Mouse (Mus musculus): Measurements from ENCODE around the gene D3Ertd254e. TPM values are rescaled to one million over a fixed set of nuclear protein-coding genes. Genes with fewer than 3 reads are reported as not detected.
"Not testable (repeated sequence)": the region's sequence is repeated elsewhere in the genome, so short reads cannot be mapped to it uniquely, and the experiment has no call there.

D3Ertd254e gene
- polyA plus RNA-seq (2014; fragmentation: Nextera tagmentation; extraction: Ambion mirVana) = 17.8 and 19.7 TPM in 2 replicates

DNA sequence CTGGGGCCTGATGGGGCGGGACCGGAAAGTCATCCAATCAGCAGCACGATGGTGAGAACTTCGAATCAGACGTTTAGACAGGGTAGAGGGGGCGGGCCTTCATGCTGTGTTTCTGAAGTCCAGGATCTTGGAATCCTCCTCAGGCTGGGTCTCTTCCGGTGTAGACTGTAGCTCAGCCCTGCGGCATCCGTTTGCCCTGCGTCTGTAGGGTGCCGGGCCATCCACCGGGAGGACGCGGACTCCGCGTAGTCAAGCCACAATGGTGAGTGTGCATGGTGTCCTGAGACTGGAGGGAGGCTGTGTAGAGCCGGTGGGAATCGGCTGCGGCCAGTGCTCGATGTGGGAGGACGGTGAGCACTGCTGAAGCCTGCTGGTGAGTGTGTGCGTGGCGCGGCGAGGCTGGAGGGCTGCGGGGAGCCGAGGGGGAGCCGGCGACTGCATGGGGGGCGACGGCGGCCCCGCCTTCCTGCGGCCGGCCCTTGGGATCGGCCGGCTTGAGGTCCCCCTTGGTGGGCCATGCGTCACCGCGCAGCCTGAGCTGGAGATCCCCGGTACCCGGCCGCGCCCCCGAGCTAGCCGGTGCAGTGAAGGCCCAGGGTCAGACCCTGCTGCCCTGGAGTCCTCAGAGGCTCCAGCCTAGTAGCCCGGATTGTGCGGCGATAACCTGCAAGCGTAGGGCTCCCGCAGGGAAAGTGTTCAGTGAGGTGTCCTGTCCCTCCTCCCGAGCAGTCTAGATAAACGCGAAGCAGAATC, at the start of gene D3Ertd254e:
Gene D3Ertd254e (plus strand): TSS at position 84 of the 753 bp plus-strand sequence.
- no peaks in the 10 kb centered on the region for H3K9me3 ChIP-seq (ENCODE audit: control insufficient read depth, low read length)
- peak; percentile 90 for DNase-seq (ENCODE audit: low spot score)
- H3K36me3 ChIP-seq (replicated peaks; ENCODE audit: control insufficient read depth, insufficient read depth) = no peaks in the 10 kb centered on the region
- peaks cover 20% of the 10 kb centered on the region for H3K4me1 ChIP-seq (replicated peaks; ENCODE audit: control insufficient read depth, insufficient read depth, low read length)
- WGBS = under 1% methylated on average over 54 of the region's 54 CpGs
- peak; percentile 100 for ATAC-seq (ENCODE audit: low FRiP score)
- peak within 1 kb of the TSS; percentile 86 for H3K27ac ChIP-seq
- peak within 1 kb of the TSS; percentile 80 for H3K4me3 ChIP-seq (replicated peaks; ENCODE audit: low read length)
- no peaks in the 10 kb centered on the region for H3K27me3 ChIP-seq (ENCODE audit: control insufficient read depth, insufficient read depth, low read length)
- peak within 1 kb of the TSS; percentile 60 for H3K4me2 ChIP-seq (replicated peaks)
- H3K9ac ChIP-seq = peak within 1 kb of the TSS; percentile 91

DNA sequence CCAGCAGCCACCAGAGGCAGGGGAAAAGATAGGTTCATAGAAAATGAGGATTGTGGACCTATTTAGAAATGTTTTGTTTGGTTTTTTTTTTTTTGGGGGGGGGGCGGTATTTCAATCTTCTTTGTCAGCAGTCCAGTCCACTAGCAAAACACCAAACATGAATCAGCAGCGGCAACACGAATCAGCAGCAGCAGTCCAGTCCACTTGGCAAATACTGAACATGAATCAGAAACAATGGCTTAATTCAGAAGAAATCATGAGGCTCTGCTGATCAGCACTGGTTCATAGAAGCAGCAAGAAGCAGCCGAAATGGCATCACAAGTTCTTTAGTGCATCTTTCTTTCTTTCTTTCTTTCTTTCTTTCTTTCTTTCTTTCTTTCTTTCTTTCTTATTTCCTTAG, 34.7 kb upstream of the D3Ertd254e start:
- H3K4me3 ChIP-seq (replicated peaks; ENCODE audit: low read length) = no peak overlapping the region
- no peaks in the 10 kb centered on the region for H3K36me3 ChIP-seq (replicated peaks; ENCODE audit: control insufficient read depth, insufficient read depth)
- ATAC-seq (ENCODE audit: low FRiP score) = no peak
- 73% methylated on average over 4 of the region's 4 CpGs for WGBS
- H3K9ac ChIP-seq = no peak overlapping the region
- no peaks in the 10 kb centered on the region for H3K4me1 ChIP-seq (replicated peaks; ENCODE audit: control insufficient read depth, insufficient read depth, low read length)
- no peak overlapping the region for H3K4me2 ChIP-seq (replicated peaks)
- no peak for DNase-seq (ENCODE audit: low spot score)
- no peaks in the 10 kb centered on the region for H3K27me3 ChIP-seq (ENCODE audit: control insufficient read depth, insufficient read depth, low read length)
- no peaks in the 10 kb centered on the region for H3K9me3 ChIP-seq (ENCODE audit: control insufficient read depth, low read length)
- H3K27ac ChIP-seq = no peak overlapping the region

- Histone ChIP-seq H3K4me1 (replicated peaks; ENCODE audit: control insufficient read depth, insufficient read depth, low read length) (no peaks in the 10 kb centered on the region), H3K27ac (no peak overlapping the region), H3K4me3 (replicated peaks; ENCODE audit: low read length) (no peak overlapping the region), H3K4me2 (replicated peaks) (no peak overlapping the region), H3K36me3 (replicated peaks; ENCODE audit: control insufficient read depth, insufficient read depth) (no peaks in the 10 kb centered on the region), H3K9ac (no peak overlapping the region), H3K27me3 (ENCODE audit: control insufficient read depth, insufficient read depth, low read length) (no peaks in the 10 kb centered on the region), H3K9me3 (ENCODE audit: control insufficient read depth, low read length) (peaks cover 8% of the 10 kb centered on the region; the same call in 1 of the 2 replicates)
- DNase-seq (ENCODE audit: low spot score) = no peak
- no peak for ATAC-seq (ENCODE audit: low FRiP score)
These were observed 30.9 kb upstream of the D3Ertd254e start for GRCm38 (mm10) chr3:36119684-36120548.

GRCm38 (mm10) chr3:36126176-36126575, 24.6 kb upstream of the D3Ertd254e start:
- H3K36me3 ChIP-seq (replicated peaks; ENCODE audit: control insufficient read depth, insufficient read depth) = not testable (repeated sequence)

GRCm38 (mm10) chr3:36136152-36136551, 14.7 kb upstream of the D3Ertd254e start:
- no peaks in the 10 kb centered on the region for H3K27me3 ChIP-seq (ENCODE audit: control insufficient read depth, insufficient read depth, low read length)
- no peaks in the 10 kb centered on the region for H3K9me3 ChIP-seq (ENCODE audit: control insufficient read depth, low read length)
- H3K4me3 ChIP-seq (replicated peaks; ENCODE audit: low read length) = no peak overlapping the region

More at GRCm38 (mm10) chr3:36126176-36126575, 24.6 kb upstream of the D3Ertd254e start:
- not testable (repeated sequence) for ATAC-seq (ENCODE audit: low FRiP score); H3K4me1 ChIP-seq (replicated peaks; ENCODE audit: control insufficient read depth, insufficient read depth, low read length); H3K9me3 ChIP-seq (ENCODE audit: control insufficient read depth, low read length); H3K4me2 ChIP-seq (replicated peaks); H3K9ac ChIP-seq; H3K27ac ChIP-seq; H3K27me3 ChIP-seq (ENCODE audit: control insufficient read depth, insufficient read depth, low read length); DNase-seq (ENCODE audit: low spot score); H3K4me3 ChIP-seq (replicated peaks; ENCODE audit: low read length)
- 95% methylated on average over 9 of the region's 9 CpGs for WGBS

DNA sequence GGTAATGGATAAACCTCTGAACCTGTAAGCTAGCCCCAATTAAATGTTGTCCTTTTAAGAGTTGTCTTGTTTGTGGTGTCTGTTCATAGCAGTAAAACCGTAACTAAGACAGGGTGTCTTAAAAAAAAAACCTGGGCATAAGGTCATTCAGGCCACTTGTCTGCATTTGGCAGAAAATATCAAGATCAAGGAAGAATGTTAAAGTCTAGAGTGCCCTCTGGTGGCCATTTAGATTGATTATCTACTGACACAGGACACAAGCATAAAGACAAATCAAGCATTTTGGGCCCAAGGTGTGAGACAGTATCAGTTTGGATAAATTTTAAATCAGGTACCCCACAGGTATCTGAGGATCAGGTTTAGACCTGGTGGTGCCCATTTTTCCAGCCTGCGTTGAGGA, 13.3 kb upstream of the D3Ertd254e start:
- Histone ChIP-seq H3K36me3 (replicated peaks; ENCODE audit: control insufficient read depth, insufficient read depth) (no peaks in the 10 kb centered on the region), H3K4me1 (replicated peaks; ENCODE audit: control insufficient read depth, insufficient read depth, low read length) (no peaks in the 10 kb centered on the region), H3K4me3 (replicated peaks; ENCODE audit: low read length) (no peak overlapping the region), H3K27me3 (ENCODE audit: control insufficient read depth, insufficient read depth, low read length) (no peaks in the 10 kb centered on the region), H3K9me3 (ENCODE audit: control insufficient read depth, low read length) (no peaks in the 10 kb centered on the region), H3K9ac (no peak overlapping the region), H3K27ac (no peak overlapping the region), H3K4me2 (replicated peaks) (no peak overlapping the region)
- WGBS = 64% methylated on average over 2 of the region's 2 CpGs
- DNase-seq (ENCODE audit: low spot score) (peak; percentile 35), ATAC-seq (ENCODE audit: low FRiP score) (no peak)

More at GRCm38 (mm10) chr3:36136152-36136551, 14.7 kb upstream of the D3Ertd254e start:
- Histone ChIP-seq H3K9ac (no peak overlapping the region), H3K36me3 (replicated peaks; ENCODE audit: control insufficient read depth, insufficient read depth) (no peaks in the 10 kb centered on the region), H3K27ac (no peak overlapping the region), H3K4me2 (replicated peaks) (no peak overlapping the region), H3K4me1 (replicated peaks; ENCODE audit: control insufficient read depth, insufficient read depth, low read length) (no peaks in the 10 kb centered on the region)
- no peak for DNase-seq (ENCODE audit: low spot score)
- ATAC-seq (ENCODE audit: low FRiP score) = no peak

GRCm38 (mm10) chr3:36138171-36138660, 12.6 kb upstream of the D3Ertd254e start:
- no peaks in the 10 kb centered on the region for H3K9me3 ChIP-seq (ENCODE audit: control insufficient read depth, low read length)
- 80% methylated on average over 1 of the region's 1 CpGs for WGBS

GRCm38 (mm10) chr3:36138996-36139395, 11.8 kb upstream of the D3Ertd254e start:
- Histone ChIP-seq H3K27me3 (ENCODE audit: control insufficient read depth, insufficient read depth, low read length) (no peaks in the 10 kb centered on the region), H3K4me1 (replicated peaks; ENCODE audit: control insufficient read depth, insufficient read depth, low read length) (no peaks in the 10 kb centered on the region), H3K36me3 (replicated peaks; ENCODE audit: control insufficient read depth, insufficient read depth) (no peaks in the 10 kb centered on the region), H3K9ac (no peak overlapping the region), H3K4me3 (replicated peaks; ENCODE audit: low read length) (no peak overlapping the region), H3K9me3 (ENCODE audit: control insufficient read depth, low read length) (no peaks in the 10 kb centered on the region), H3K27ac (no peak overlapping the region), H3K4me2 (replicated peaks) (no peak overlapping the region)
- no peak for ATAC-seq (ENCODE audit: low FRiP score)
- no peak for DNase-seq (ENCODE audit: low spot score)

More at GRCm38 (mm10) chr3:36138171-36138660, 12.6 kb upstream of the D3Ertd254e start:
- H3K27me3 ChIP-seq (ENCODE audit: control insufficient read depth, insufficient read depth, low read length) = no peaks in the 10 kb centered on the region
- DNase-seq (ENCODE audit: low spot score) (no peak), ATAC-seq (ENCODE audit: low FRiP score) (no peak)
- no peak overlapping the region for H3K4me2 ChIP-seq (replicated peaks)
- H3K4me3 ChIP-seq (replicated peaks; ENCODE audit: low read length) = no peak overlapping the region
- no peaks in the 10 kb centered on the region for H3K4me1 ChIP-seq (replicated peaks; ENCODE audit: control insufficient read depth, insufficient read depth, low read length)
- no peak overlapping the region for H3K9ac ChIP-seq
- H3K36me3 ChIP-seq (replicated peaks; ENCODE audit: control insufficient read depth, insufficient read depth) = no peaks in the 10 kb centered on the region
- no peak overlapping the region for H3K27ac ChIP-seq

GRCm38 (mm10) chr3:36150537-36150933, 282 bp upstream of the D3Ertd254e start:
- H3K9ac ChIP-seq = no peak overlapping the region
- no peak overlapping the region for H3K27ac ChIP-seq
- H3K4me2 ChIP-seq (replicated peaks) = peak overlapping the region; percentile 60
- ATAC-seq (ENCODE audit: low FRiP score) = no peak
- 0% methylated on average over 1 of the region's 1 CpGs for WGBS
- no peak for DNase-seq (ENCODE audit: low spot score)
- no peaks in the 10 kb centered on the region for H3K27me3 ChIP-seq (ENCODE audit: control insufficient read depth, insufficient read depth, low read length)
- H3K9me3 ChIP-seq (ENCODE audit: control insufficient read depth, low read length) = no peaks in the 10 kb centered on the region
- H3K4me3 ChIP-seq (replicated peaks; ENCODE audit: low read length) = peak overlapping the region; percentile 80
- no peaks in the 10 kb centered on the region for H3K36me3 ChIP-seq (replicated peaks; ENCODE audit: control insufficient read depth, insufficient read depth)
- peaks cover 20% of the 10 kb centered on the region for H3K4me1 ChIP-seq (replicated peaks; ENCODE audit: control insufficient read depth, insufficient read depth, low read length)
